Mouse (Mus musculus) embryonic facial prominence, embryonic 14.5 days (tissue): ENCODE data around the gene Dmrtc1a. TPM values are rescaled to one million over a fixed set of nuclear protein-coding genes. Genes with fewer than 3 reads are reported as not detected.
"Not testable (repeated sequence)": the region's sequence is repeated elsewhere in the genome, so short reads cannot be mapped to it uniquely, and the experiment has no call there.

Experiments
- ATAC-seq: fragments of 200-750 bp; cut with Nextera tagmentation; 2 replicates; pipeline ENCODE4 v1.8.0; 2017; ENCODE audit warnings: low read depth, moderate number of reproducible peaks, moderate TSS enrichment
- DNase-seq: peaks from one replicate; pipeline ENCODE4 v3.0.0-alpha.2; 2015; ENCODE audit warnings: low spot score
- H3K27ac ChIP-seq: fragments of 300-500 bp; sonication (generic); replicated peaks from 2 replicates; pipeline ENCODE4 v1.5.1; 2014; ENCODE audit warnings: low read depth, mild to moderate bottlenecking, low read length, moderate library complexity
- H3K27me3 ChIP-seq: fragments of 300-500 bp; sonication (generic); replicated peaks from 2 replicates; pipeline ENCODE4 v1.6.1; 2014; ENCODE audit warnings: low read length; ENCODE audit not compliant: control insufficient read depth, insufficient read depth
- H3K36me3 ChIP-seq: fragments of 300-500 bp; sonication (generic); 2 replicates; pipeline ENCODE4 v1.6.1; 2014; ENCODE audit warnings: low read length, mixed read lengths; ENCODE audit not compliant: control insufficient read depth, insufficient read depth
- H3K4me1 ChIP-seq: fragments of 300-500 bp; sonication (generic); 2 replicates; pipeline ENCODE4 v1.6.1; 2014; ENCODE audit warnings: antibody characterized with exemption, low read length; ENCODE audit not compliant: control insufficient read depth, insufficient read depth
- H3K4me2 ChIP-seq: fragments of 300-500 bp; sonication (generic); 2 replicates; pipeline ENCODE4 v1.6.1; 2014; ENCODE audit warnings: low read depth, mild to moderate bottlenecking, low read length, moderate library complexity, mixed read lengths
- H3K4me3 ChIP-seq: fragments of 300-500 bp; sonication (generic); 2 replicates; pipeline ENCODE4 v1.5.1; 2014; ENCODE audit warnings: low read depth, mild to moderate bottlenecking, low read length
- H3K9ac ChIP-seq: fragments of 300-500 bp; sonication (generic); 2 replicates; pipeline ENCODE4 v1.6.1; 2014; ENCODE audit warnings: low read depth, mild to moderate bottlenecking, low read length, moderate library complexity, mixed read lengths
- H3K9me3 ChIP-seq: fragments of 300-500 bp; sonication (generic); 2 replicates; pipeline ENCODE4 v1.6.1; 2016; ENCODE audit warnings: low read length; ENCODE audit not compliant: control insufficient read depth
- WGBS: fragments of 180-500 bp; shearing (Covaris S2); extraction: QIAGEN DNeasy Blood & Tissue Kit; methylation state at CpG from one replicate; pipeline ENCODE4 v1.1.7; 2014; 5-methylcytosine and 5-hydroxymethylcytosine counted together
- polyA plus RNA-seq: library from polyadenylated mRNA; unstranded; fragments of >200 nt; fragmentation: Nextera tagmentation; extraction: Ambion mirVana; gene quantifications from 2 replicates; pipeline ENCODE4 v1.2.1, GENCODE M21; 2014

The Dmrtc1a gene
- polyA plus RNA-seq, result 0.86 and 0.93 TPM in 2 replicates

DNA sequence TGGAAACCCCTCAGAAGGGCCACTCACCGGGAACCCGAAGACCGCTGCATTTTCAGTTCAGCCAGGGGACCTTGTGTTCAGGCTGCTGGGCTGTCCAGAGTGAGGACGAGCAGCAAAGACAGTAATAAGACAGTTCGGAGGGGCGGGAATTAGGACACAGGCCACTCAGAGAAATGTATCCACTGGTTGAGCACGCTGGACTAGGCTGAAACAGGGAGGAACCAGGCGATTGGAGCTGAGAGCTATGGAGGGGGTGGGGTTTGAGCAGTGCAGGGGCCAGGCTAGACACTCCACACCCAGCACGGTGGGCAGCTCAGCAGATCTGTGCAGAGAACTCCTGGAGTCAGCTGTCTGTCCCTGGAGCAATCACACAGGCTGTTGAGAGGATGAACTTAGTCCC, at the start of gene Dmrtc1a, which contains the start of gene 1700011M02Rik:
Gene Dmrtc1a (minus strand): TSS at position 101 of the 400 bp plus-strand sequence.
Gene 1700011M02Rik (plus strand): TSS at position 319 of the 400 bp plus-strand sequence.
- not testable (repeated sequence) for H3K27ac ChIP-seq, H3K9ac ChIP-seq, DNase-seq, H3K9me3 ChIP-seq, H3K4me2 ChIP-seq, H3K36me3 ChIP-seq, ATAC-seq, H3K4me1 ChIP-seq, H3K4me3 ChIP-seq
- H3K27me3 ChIP-seq, result peaks cover 12% of the 10 kb centered on the region
- 81% methylated on average over 4 of the region's 9 CpGs for WGBS

DNA sequence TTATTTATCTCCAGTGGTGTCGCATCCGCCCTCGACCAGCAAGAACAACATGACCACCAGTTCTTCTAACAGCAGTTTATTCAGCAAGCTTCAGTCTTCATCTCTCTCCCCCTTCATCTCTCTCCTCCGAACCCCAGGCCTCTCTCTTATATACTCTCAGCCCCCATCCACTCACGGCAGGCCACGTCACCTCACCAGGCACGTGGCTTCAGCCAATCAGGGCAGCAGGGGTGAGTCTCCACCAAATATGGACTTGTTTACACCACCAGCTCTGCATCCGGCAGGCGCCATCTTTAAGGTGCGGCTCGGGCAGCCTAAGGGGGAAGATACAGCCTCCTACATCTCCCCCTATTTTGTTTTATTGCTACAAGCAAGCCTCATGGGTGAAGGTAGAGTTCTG, 41.6 kb upstream of the Dmrtc1a start:
- not testable (repeated sequence) for H3K36me3 ChIP-seq, H3K9me3 ChIP-seq, ATAC-seq, H3K9ac ChIP-seq, H3K4me2 ChIP-seq, DNase-seq, H3K27ac ChIP-seq, H3K27me3 ChIP-seq, H3K4me1 ChIP-seq, H3K4me3 ChIP-seq
- 87% methylated on average over 11 of the region's 11 CpGs for WGBS

DNA sequence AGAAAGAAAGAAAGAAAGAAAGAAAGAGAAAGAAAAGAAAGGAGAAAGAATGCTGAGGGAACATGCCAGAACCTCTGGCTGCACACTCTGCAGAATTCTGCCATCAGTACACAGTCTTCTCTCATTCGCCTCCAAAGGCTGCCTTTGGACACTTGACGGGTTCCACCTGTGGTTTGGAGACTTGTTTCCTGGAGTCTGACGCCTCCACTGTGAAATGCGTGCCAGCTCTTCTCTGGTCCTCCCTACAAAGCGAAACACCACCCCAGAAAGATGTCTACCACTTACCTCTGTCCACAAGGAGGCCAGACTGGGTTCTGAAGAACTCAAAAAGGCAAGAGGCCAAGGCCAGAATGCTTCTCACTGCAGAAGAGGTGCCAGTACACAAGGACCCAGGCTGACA, 28.3 kb upstream of the Dmrtc1a start:
- Histone ChIP-seq H3K4me3 (no peak overlapping the region), H3K4me1 (no peaks in the 10 kb centered on the region), H3K9ac (no peak overlapping the region), H3K27me3 (peaks cover 7% of the 10 kb centered on the region), H3K9me3 (no peaks in the 10 kb centered on the region), H3K27ac (no peak overlapping the region), H3K4me2 (no peak overlapping the region), H3K36me3 (no peaks in the 10 kb centered on the region)
- ATAC-seq (no peak), DNase-seq (no peak)
- 68% methylated on average over 4 of the region's 5 CpGs for WGBS

DNA sequence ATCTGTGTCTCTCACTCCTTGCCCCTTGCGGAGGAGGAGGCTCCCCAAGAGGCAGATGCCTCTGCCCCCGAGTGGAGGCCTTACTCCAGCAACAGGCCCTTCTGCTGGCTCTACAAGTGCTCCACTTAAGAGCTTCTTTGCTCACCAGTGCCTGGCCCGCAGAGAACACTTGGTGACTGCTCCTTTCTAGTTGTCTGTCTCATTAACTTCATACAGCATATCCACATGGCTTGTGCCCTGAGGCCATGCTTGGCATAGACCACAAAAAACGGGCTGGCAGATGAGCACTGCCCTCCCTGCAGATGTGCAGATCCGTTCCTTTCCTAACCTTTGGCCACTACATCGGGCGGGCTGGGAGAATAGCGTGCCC, 25.9 kb upstream of the Dmrtc1a start:
- peak overlapping the region; percentile 52 for H3K4me3 ChIP-seq
- no peak overlapping the region for H3K9ac ChIP-seq
- H3K27me3 ChIP-seq, result peaks cover 7% of the 10 kb centered on the region
- DNase-seq, result no peak
- 58% methylated on average over 7 of the region's 8 CpGs for WGBS
- H3K27ac ChIP-seq, result no peak overlapping the region
- H3K4me2 ChIP-seq, result peak overlapping the region; percentile 65
- H3K4me1 ChIP-seq, result no peaks in the 10 kb centered on the region
- ATAC-seq, result 0 out of 2 replicates have a peak, but pooled peaks have one; percentile 18
- H3K9me3 ChIP-seq, result no peaks in the 10 kb centered on the region
- H3K36me3 ChIP-seq, result no peaks in the 10 kb centered on the region

GRCm38 (mm10) chrX:102933571-102934394, 25.3 kb upstream of the Dmrtc1a start:
- no peaks in the 10 kb centered on the region for H3K9me3 ChIP-seq
- peak overlapping the region; percentile 65 for H3K4me2 ChIP-seq
- peak overlapping the region; percentile 52 for H3K4me3 ChIP-seq
- H3K36me3 ChIP-seq, result no peaks in the 10 kb centered on the region
- ATAC-seq, result peak; percentile 78
- H3K4me1 ChIP-seq, result no peaks in the 10 kb centered on the region
- 22% methylated on average over 29 of the region's 68 CpGs for WGBS
- H3K27me3 ChIP-seq, result peaks cover 7% of the 10 kb centered on the region
- no peak overlapping the region for H3K27ac ChIP-seq
- peak; percentile 32 for DNase-seq
- peak overlapping the region; percentile 73 for H3K9ac ChIP-seq

DNA sequence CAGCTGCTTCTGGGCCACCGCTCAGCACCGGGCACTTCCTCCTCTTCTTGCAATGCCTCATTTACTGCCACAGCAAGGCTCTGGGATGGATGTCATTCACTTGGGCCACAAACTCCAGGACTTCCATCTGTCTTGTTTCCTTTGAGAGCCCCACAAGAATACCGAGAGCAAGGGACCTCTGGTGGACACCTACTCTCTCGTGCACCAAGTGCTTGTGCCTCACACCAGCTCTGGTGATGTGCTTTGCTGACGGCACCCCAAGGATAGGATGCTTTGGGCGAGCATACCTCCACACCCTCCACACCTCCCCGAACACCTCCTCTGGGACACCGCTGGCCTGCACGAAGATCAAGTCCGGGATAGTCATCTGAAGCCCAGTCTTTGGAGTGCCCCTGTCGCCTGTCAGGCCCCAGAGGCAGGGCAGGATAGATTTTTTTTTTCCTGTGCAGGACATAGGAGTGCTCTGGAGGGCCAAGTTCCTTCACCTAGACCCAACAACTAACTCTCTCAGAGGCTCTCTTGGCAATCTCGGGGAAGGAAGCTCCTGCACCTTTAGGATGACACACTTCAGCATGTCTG, 24.6 kb upstream of the Dmrtc1a start:
- Histone ChIP-seq H3K4me3 (peak overlapping the region; percentile 52), H3K27ac (no peak overlapping the region), H3K4me2 (peak overlapping the region; percentile 65), H3K36me3 (no peaks in the 10 kb centered on the region), H3K9ac (peak overlapping the region; percentile 73), H3K27me3 (peaks cover 7% of the 10 kb centered on the region), H3K9me3 (no peaks in the 10 kb centered on the region), H3K4me1 (no peaks in the 10 kb centered on the region)
- ATAC-seq (no peak), DNase-seq (no peak)
- WGBS, result 50% methylated on average over 11 of the region's 12 CpGs

DNA sequence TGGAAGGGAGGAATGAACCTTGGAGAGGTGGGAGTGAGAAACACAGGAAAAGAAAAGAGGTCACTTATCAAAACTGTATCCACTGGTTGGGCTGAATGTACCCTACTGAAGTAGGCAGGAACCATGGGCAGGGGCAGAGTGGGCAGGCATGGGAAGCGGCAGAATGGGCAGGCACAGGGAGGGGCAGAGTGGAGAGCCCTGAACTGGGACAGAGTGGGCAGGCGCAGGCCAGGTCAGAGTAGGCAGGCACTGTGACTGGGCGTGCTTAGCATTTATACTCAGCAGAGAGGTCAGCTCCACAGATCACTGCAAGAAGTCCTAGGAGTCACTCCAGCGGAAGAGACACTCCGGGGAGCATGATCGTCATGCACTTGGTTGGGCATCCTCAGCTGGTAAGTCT, 19.6 kb upstream of the Dmrtc1a start, which contains the start of gene 1700018G05Rik:
Gene 1700018G05Rik (plus strand): TSS at position 301 of the 400 bp plus-strand sequence.
- not testable (repeated sequence) for H3K27me3 ChIP-seq, H3K4me1 ChIP-seq, H3K9ac ChIP-seq, H3K36me3 ChIP-seq, DNase-seq, H3K4me3 ChIP-seq, ATAC-seq, H3K9me3 ChIP-seq, H3K27ac ChIP-seq, H3K4me2 ChIP-seq
- 92% methylated on average over 4 of the region's 6 CpGs for WGBS

DNA sequence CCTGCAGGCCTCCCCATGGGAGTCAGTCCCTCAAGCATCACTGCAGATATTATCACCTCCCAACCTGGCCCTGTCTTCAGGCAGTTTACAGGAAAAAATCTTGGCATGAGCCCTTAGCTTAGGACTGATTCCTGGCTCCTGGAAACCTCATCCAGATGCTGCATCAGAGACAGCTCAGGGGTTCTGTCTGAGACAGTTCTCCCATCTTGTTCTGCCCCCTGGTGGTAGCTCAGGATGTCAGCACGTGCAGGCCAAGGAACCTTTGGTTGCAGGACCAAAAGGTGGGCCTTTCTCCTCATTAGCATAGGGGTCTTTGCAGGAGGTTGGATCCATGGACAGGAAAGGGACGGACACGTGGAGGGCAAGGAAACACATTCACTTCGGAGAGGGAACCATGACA, 18.2 kb upstream of the Dmrtc1a start:
- not testable (repeated sequence) for H3K27me3 ChIP-seq, H3K4me3 ChIP-seq, H3K36me3 ChIP-seq, H3K4me1 ChIP-seq, H3K4me2 ChIP-seq, H3K9ac ChIP-seq, ATAC-seq, H3K27ac ChIP-seq, DNase-seq, H3K9me3 ChIP-seq
- WGBS, result 29% methylated on average over 4 of the region's 4 CpGs
